Mouse (Mus musculus) lung, postnatal 0 days (tissue): Measurements from ENCODE around the gene Zmynd8. TPM values are rescaled to one million over a fixed set of nuclear protein-coding genes. Genes with fewer than 3 reads are reported as not detected.

Experiments
- ATAC-seq: fragments of 200-750 bp; cut with Nextera tagmentation; 2 replicates; pipeline ENCODE4 v1.8.0; 2017; ENCODE audit warnings: moderate library complexity
- DNase-seq: peaks from one replicate; pipeline ENCODE4 v3.0.0-alpha.2; 2016; ENCODE audit warnings: low spot score
- H3K27ac ChIP-seq: fragments of 300-500 bp; sonication (generic); 2 replicates; pipeline ENCODE4 v1.5.1; 2014; ENCODE audit warnings: antibody characterized with exemption, mild to moderate bottlenecking, low read length, mixed read lengths
- H3K27me3 ChIP-seq: fragments of 300-500 bp; sonication (generic); replicated peaks from 2 replicates; pipeline ENCODE4 v1.6.1; 2014; ENCODE audit warnings: low read length, mixed read lengths; ENCODE audit not compliant: insufficient read depth
- H3K36me3 ChIP-seq: fragments of 300-500 bp; sonication (generic); 2 replicates; pipeline ENCODE4 v1.6.1; 2014; ENCODE audit warnings: low read length, mixed read lengths; ENCODE audit not compliant: insufficient read depth
- H3K4me1 ChIP-seq: fragments of 300-500 bp; sonication (generic); 2 replicates; pipeline ENCODE4 v1.6.1; 2014; ENCODE audit warnings: antibody characterized with exemption, low read depth, low read length, mixed read lengths; ENCODE audit not compliant: insufficient read depth
- H3K4me2 ChIP-seq: fragments of 300-500 bp; sonication (generic); replicated peaks from 2 replicates; pipeline ENCODE4 v1.6.1; 2014; ENCODE audit warnings: low read depth, mild to moderate bottlenecking, low read length, moderate library complexity, mixed read lengths
- H3K4me3 ChIP-seq: fragments of 300-500 bp; sonication (generic); 2 replicates; pipeline ENCODE4 v1.5.1; 2014; ENCODE audit warnings: low read depth, low read length
- H3K9ac ChIP-seq: fragments of 300-500 bp; sonication (generic); replicated peaks from 2 replicates; pipeline ENCODE4 v1.6.1; 2014; ENCODE audit warnings: low read depth, mild to moderate bottlenecking
- H3K9me3 ChIP-seq: fragments of 300-500 bp; sonication (generic); 2 replicates; pipeline ENCODE4 v1.6.1; 2016; ENCODE audit warnings: low read length, mixed read lengths
- CTCF ChIP-seq: IDR thresholded peaks from 2 replicates; pipeline ENCODE4 v1.5.1; 2016; ENCODE audit warnings: antibody characterized with exemption, mild to moderate bottlenecking
- EP300 ChIP-seq: IDR thresholded peaks from 2 replicates; pipeline ENCODE4 v1.6.1; 2016; ENCODE audit warnings: antibody characterized with exemption, mild to moderate bottlenecking, control low read depth
- WGBS: fragments of 180-500 bp; shearing (Covaris S2); extraction: QIAGEN DNeasy Blood & Tissue Kit; methylation state at CpG from one replicate; pipeline ENCODE4 v1.1.7; 2014; 5-methylcytosine and 5-hydroxymethylcytosine counted together
- polyA plus RNA-seq: library from polyadenylated mRNA; unstranded; fragments of >200 nt; fragmentation: Nextera tagmentation; extraction: Ambion mirVana; gene quantifications from 2 replicates; pipeline ENCODE4 v1.2.1, GENCODE M21; 2015

Gene Zmynd8
- polyA plus RNA-seq, 1 experiment from 2014 or later = 32.1 TPM

DNA sequence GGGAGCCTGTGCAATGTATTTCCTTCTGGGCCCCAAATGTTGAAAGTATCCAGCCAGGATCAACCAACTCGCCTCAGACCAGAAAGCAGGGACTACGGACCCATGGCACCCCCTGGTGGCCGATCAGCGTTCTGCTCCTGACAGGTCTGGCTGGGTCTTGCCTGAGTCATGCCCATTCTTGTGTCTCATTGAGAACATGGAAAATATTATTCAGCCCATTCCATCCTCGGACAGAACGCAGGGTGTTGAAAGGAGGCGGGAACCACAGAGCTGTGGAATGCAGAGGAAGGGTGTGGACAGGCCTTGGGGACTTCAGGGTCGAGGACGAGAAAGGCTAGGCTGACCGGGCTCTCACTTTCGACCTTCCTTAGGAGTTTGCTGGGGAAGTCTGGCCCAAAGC lies 15.5 kb upstream of the Zmynd8 start:
- Histone ChIP-seq H3K36me3 (no peaks in the 10 kb centered on the region), H3K27me3 (no peaks in the 10 kb centered on the region), H3K27ac (peak overlapping the region; percentile 35), H3K4me2 (no peak overlapping the region), H3K9ac (no peak overlapping the region), H3K4me1 (no peaks in the 10 kb centered on the region; the same call in 1 of the 2 replicates), H3K4me3 (no peak overlapping the region), H3K9me3 (no peaks in the 10 kb centered on the region)
- ATAC-seq (peak; percentile 94), DNase-seq (peak; percentile 95)
- peak; percentile 100 for TF ChIP-seq CTCF
- peak; percentile 90 for TF ChIP-seq EP300
- WGBS = 10% methylated on average over 11 of the region's 11 CpGs

DNA sequence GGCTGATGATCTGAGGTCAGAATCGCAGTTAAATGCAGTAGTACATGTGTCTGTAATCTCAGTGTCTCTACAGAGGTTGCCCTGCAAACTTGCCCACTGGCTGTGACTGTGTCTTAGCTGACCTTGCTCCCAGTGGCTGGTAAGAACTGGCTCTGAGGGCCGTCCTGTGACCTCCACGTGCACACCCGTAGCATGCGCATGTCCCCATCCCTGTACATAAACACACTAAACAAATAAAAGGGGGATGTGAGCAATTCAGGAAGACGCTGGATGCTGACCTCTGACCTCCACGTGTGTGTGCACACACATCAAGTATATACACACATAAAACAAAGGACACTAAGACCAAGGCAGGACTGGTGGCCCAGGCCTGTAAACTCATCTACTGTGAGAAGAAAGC lies 14.3 kb upstream of the Zmynd8 start:
- no peak overlapping the region for H3K27ac ChIP-seq
- 58% methylated on average over 7 of the region's 7 CpGs for WGBS
- ATAC-seq (0 out of 2 replicates have a peak, but pooled peaks have one; percentile 1), DNase-seq (no peak)
- H3K9ac ChIP-seq = no peak overlapping the region
- TF ChIP-seq EP300 (no peak), CTCF (peak; percentile 7; the same call in 1 of the 2 replicates)
- no peaks in the 10 kb centered on the region for H3K27me3 ChIP-seq
- no peaks in the 10 kb centered on the region for H3K36me3 ChIP-seq
- H3K4me1 ChIP-seq = no peaks in the 10 kb centered on the region; the same call in 1 of the 2 replicates
- H3K9me3 ChIP-seq = no peaks in the 10 kb centered on the region
- no peak overlapping the region for H3K4me3 ChIP-seq
- H3K4me2 ChIP-seq = no peak overlapping the region

DNA sequence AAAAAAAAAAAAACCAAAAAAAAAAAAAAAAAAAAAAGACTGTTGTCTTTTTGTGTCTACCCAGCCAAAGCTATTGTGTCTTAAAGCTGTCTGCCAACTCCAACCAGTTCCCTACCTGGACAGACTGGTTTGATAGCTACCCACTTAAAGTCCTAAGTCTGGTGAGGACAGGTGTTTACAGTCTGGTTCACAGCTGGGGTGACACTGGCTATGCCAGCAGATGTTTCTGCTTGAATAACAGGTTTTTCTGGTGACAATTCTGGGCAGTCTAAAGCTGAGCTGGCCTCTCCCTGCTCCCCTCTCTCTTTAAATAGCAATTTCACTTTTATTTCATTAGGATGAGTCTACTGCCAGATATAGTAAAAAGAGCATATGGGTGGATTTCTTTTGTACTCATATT lies 10.9 kb upstream of the Zmynd8 start:
- TF ChIP-seq EP300 (peak; percentile 70), CTCF (no peak)
- DNase-seq (peak; percentile 83), ATAC-seq (peak; percentile 43)
- Histone ChIP-seq H3K4me1 (peaks cover 6% of the 10 kb centered on the region), H3K27me3 (no peaks in the 10 kb centered on the region), H3K9me3 (no peaks in the 10 kb centered on the region), H3K9ac (no peak overlapping the region), H3K4me2 (no peak overlapping the region), H3K4me3 (no peak overlapping the region), H3K36me3 (no peaks in the 10 kb centered on the region), H3K27ac (no peak overlapping the region)

DNA sequence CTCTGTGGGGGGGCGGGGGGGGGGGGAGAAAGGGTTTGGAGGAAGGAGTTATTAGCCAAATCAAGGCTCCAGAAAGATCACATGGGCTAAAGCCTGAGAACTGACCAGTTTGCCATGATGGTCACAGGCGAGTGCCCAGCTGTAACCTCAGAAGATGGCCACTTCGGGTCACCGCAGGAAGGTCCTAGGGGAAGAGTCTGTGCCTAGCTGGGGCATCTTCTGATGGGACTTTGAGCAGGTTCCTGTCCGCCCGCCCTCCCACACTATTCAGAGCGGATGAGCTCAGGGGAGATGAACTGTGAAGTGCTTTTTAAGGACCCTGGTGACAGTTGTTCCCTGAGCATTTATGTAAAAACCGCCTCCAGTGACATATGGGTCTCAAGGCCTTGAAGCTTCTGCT lies 8.4 kb upstream of the Zmynd8 start:
- no peak overlapping the region for H3K4me2 ChIP-seq
- TF ChIP-seq EP300 (no peak), CTCF (no peak)
- H3K9me3 ChIP-seq = no peaks in the 10 kb centered on the region
- WGBS = 40% methylated on average over 6 of the region's 8 CpGs
- no peak overlapping the region for H3K9ac ChIP-seq
- H3K4me1 ChIP-seq = peaks cover 6% of the 10 kb centered on the region
- H3K27ac ChIP-seq = peak overlapping the region; percentile 47; the same call in 1 of the 2 replicates
- H3K4me3 ChIP-seq = no peak overlapping the region
- H3K27me3 ChIP-seq = no peaks in the 10 kb centered on the region
- no peak for ATAC-seq
- DNase-seq = peak; percentile 57
- no peaks in the 10 kb centered on the region for H3K36me3 ChIP-seq

DNA sequence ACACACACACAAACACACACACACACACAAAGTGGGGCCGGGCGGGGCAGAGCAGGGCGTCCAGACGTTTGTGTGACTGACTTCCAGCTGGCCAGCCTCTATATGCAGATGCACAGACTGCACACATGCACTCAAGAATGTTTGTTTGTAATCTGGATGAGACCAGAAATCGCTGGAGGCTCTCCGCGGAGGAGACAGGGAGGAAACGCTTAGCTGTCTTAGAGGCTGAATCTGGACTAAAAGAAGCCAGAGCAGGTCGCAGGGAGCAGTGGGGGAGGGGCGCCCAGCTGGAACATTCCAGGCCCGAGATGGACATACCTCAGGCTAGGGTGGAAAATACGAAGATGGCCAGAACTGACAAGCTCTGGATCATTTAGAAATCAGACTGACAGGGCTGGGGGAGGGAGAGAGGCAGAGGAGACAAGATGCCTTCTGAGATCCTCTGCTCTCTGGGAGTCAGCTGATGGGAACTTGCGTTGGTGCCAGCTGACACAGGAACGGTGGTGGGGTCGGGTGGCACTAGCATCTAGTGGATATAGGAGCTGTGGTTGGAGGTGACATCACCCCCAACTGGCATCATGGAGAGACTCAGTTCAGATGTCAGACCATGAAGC lies 7.6 kb upstream of the Zmynd8 start:
- 13% methylated on average over 15 of the region's 15 CpGs for WGBS
- Histone ChIP-seq H3K36me3 (no peaks in the 10 kb centered on the region), H3K4me2 (peak overlapping the region; percentile 5; the same call in 1 of the 2 replicates), H3K4me3 (no peak overlapping the region), H3K27me3 (no peaks in the 10 kb centered on the region), H3K9me3 (no peaks in the 10 kb centered on the region), H3K27ac (peak overlapping the region; percentile 47; the same call in 1 of the 2 replicates), H3K4me1 (peaks cover 6% of the 10 kb centered on the region), H3K9ac (no peak overlapping the region)
- TF ChIP-seq EP300 = peak; percentile 53; the same call in 1 of the 2 replicates
- no peak for TF ChIP-seq CTCF
- DNase-seq (peak; percentile 80), ATAC-seq (peak; percentile 67)

DNA sequence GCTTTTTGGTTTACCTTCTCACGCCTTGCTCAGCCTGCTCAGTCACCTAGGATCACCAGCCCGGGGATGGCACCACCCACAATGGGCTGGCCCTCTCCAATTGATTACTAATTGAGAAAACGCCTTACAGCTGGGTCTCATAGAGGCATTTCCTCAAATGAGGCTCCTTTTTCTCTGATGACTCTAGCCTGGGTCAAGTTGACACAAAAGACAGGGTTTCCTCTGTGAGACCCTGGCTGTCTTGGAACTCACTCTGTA lies 2.2 kb upstream of the Zmynd8 start:
- Histone ChIP-seq H3K4me2 (no peak overlapping the region), H3K9me3 (no peaks in the 10 kb centered on the region), H3K4me3 (no peak overlapping the region), H3K27me3 (no peaks in the 10 kb centered on the region), H3K4me1 (peaks cover 8% of the 10 kb centered on the region; the same call in 1 of the 2 replicates), H3K36me3 (no peaks in the 10 kb centered on the region), H3K27ac (peak overlapping the region; percentile 72; the same call in 1 of the 2 replicates), H3K9ac (no peak overlapping the region)
- ATAC-seq = no peak
- TF ChIP-seq CTCF (no peak), EP300 (no peak)
- 49% methylated on average over 3 of the region's 3 CpGs for WGBS
- no peak for DNase-seq
